Mouse (Mus musculus) MEL (cell line): ENCODE measurements around the gene Gm17268.

ENCODE experiments used
- GATA1 ChIP-seq: IDR thresholded peaks from 2 replicates; pipeline ENCODE4 v1.6.1; 2011; ENCODE audit warnings: low read depth, low read length, improper control_type of control experiment
- SMC3 ChIP-seq: IDR thresholded peaks from 2 replicates; pipeline ENCODE4 v1.6.1; 2011; ENCODE audit warnings: low read depth, low read length, improper control_type of control experiment

- no peak for TF ChIP-seq SMC3
- TF ChIP-seq GATA1: no peak
These were observed 19.3 kb upstream of the Gm17268 start, which contains the start of gene Ccl11 for GRCm38 (mm10) chr11:82057646-82058045.
